21 mouse cellular contexts compared by ENCODE assay signal in the genomic region with DNA sequence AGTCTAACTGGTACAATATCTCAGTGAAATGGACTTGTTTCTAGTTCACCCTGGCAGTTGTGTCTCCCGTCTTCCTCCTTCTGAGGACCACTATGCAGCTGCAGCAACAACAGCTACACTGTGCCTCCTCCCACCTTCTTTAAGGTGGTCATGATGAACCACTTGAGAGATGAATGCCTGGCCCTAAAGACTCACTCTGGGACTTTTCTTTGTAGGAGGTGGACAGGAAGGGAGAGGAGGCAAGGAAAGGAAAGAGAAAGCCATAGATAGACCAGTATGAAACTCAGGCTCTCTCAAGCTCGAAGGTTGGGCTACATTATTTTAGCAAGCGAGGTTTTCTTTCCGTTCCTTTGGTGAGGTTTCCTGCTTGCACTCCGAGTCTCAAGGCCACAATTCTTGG.
A peak's percentile ranks its signal among the peaks of the same experiment; 100 is the strongest.
DNase-seq lines count a peak whose midpoint lies in the region; ATAC-seq lines count a peak whose summit lies in the region.
"Had no signal": no experiment of that assay in that cellular context is flagged by ENCODE, and none has a peak within 500 bp of the region (broad histone marks: within the 10 kb centered on the region; RNA-seq: fewer than 3 reads in every experiment).

No protein-coding gene starts in this region.

- no peaks in the 10 kb centered on the region for H3K9me3 ChIP-seq in megakaryocyte, embryonic 14.5 days
- H3K9me3 ChIP-seq in midbrain, embryonic 13.5 days, result no peaks in the 10 kb centered on the region
- H3K9me3 ChIP-seq: forebrain, embryonic 10.5 days; hindbrain, embryonic 13.5 days; limb, embryonic 12.5 days had no signal

- peak overlapping the region; percentile 90 for H3K4me3 ChIP-seq in megakaryocyte, embryonic 14.5 days (replicated peaks)
- no peak overlapping the region for H3K4me3 ChIP-seq in midbrain, embryonic 13.5 days (replicated peaks)
- H3K4me3 ChIP-seq: forebrain, embryonic 10.5 days; hindbrain, embryonic 13.5 days; layer of hippocampus, adult 2 months; limb, embryonic 12.5 days had no signal

- ATAC-seq in megakaryocyte, adult 5-6 weeks (ENCODE audit: poor library complexity, severe bottlenecking), result no peak
- ATAC-seq in inflammation-experienced regulatory T-cells, adult 6 months, result peak; percentile 22
- ATAC-seq in midbrain, embryonic 13.5 days, result no peak
- ATAC-seq: forebrain, postnatal 0 days had no signal

- H3K27ac ChIP-seq in midbrain, embryonic 13.5 days, result no peak overlapping the region
- H3K27ac ChIP-seq: forebrain, embryonic 10.5 days; hindbrain, embryonic 13.5 days; layer of hippocampus, adult 2 months; limb, embryonic 12.5 days; stomach, postnatal 0 days had no signal

- peaks cover 5% of the 10 kb centered on the region for H3K36me3 ChIP-seq in megakaryocyte, embryonic 14.5 days (replicated peaks; ENCODE audit: low read length)
- H3K36me3 ChIP-seq in midbrain, embryonic 13.5 days, result no peaks in the 10 kb centered on the region
- H3K36me3 ChIP-seq: forebrain, embryonic 10.5 days; hindbrain, embryonic 13.5 days; limb, embryonic 12.5 days had no signal

- peak; percentile 42 for DNase-seq in thymus, postnatal 0 days (ENCODE audit: low spot score)
- DNase-seq in urinary bladder, adult 2 months (ENCODE audit: low spot score), result no peak
- no peak for DNase-seq in cerebellum, postnatal 14 days
- DNase-seq: adrenal gland, postnatal 25 days; cerebellum, adult 9-11 months; forebrain, postnatal 0 days; gastrocnemius, postnatal 25 days; kidney, adult 2 months; kidney, postnatal 10 days; lung, adult 2 months; lung, postnatal 14 days had no signal

- 90% methylated on average over 5 of the region's 5 CpGs for WGBS in midbrain, embryonic 13.5 days

- H3K4me2 ChIP-seq in midbrain, embryonic 13.5 days (replicated peaks), result no peak overlapping the region
- H3K4me2 ChIP-seq: hindbrain, embryonic 13.5 days; limb, embryonic 12.5 days; liver, embryonic 11.5 days had no signal

- peaks cover 80% of the 10 kb centered on the region for H3K4me1 ChIP-seq in megakaryocyte, embryonic 14.5 days
- 0 out of 2 replicates have a peak, but pooled peaks cover 6% of the 10 kb centered on the region for H3K4me1 ChIP-seq in midbrain, embryonic 13.5 days (replicated peaks)
- H3K4me1 ChIP-seq: forebrain, embryonic 10.5 days; limb, embryonic 12.5 days had no signal

- H3K27me3 ChIP-seq in megakaryocyte, embryonic 14.5 days (replicated peaks), result no peaks in the 10 kb centered on the region
- H3K27me3 ChIP-seq in midbrain, embryonic 13.5 days, result no peaks in the 10 kb centered on the region
- H3K27me3 ChIP-seq: hindbrain, embryonic 13.5 days; limb, embryonic 12.5 days had no signal

- H3K9ac ChIP-seq in midbrain, embryonic 13.5 days (replicated peaks), result no peak overlapping the region
- H3K9ac ChIP-seq: forebrain, postnatal 0 days; hindbrain, embryonic 13.5 days; limb, embryonic 12.5 days had no signal
